Mouse (Mus musculus) adrenal gland, adult 8-10 months (tissue): ENCODE results near the gene Gm6358. TPM values are rescaled to one million over a fixed set of nuclear protein-coding genes. Genes with fewer than 3 reads are reported as not detected.
"Not testable (repeated sequence)": the region's sequence is repeated elsewhere in the genome, so short reads cannot be mapped to it uniquely, and the experiment has no call there.

ENCODE experiments used
- DNase-seq: peaks from one replicate; pipeline ENCODE4 v3.0.0; 2022
- total RNA-seq, 4 experiments: library from RNA; stranded (reverse); gene quantifications; 2 replicates each; pipeline ENCODE4 v1.2.4; 2022

Gm6358 gene
- total RNA-seq: not detected

DNA sequence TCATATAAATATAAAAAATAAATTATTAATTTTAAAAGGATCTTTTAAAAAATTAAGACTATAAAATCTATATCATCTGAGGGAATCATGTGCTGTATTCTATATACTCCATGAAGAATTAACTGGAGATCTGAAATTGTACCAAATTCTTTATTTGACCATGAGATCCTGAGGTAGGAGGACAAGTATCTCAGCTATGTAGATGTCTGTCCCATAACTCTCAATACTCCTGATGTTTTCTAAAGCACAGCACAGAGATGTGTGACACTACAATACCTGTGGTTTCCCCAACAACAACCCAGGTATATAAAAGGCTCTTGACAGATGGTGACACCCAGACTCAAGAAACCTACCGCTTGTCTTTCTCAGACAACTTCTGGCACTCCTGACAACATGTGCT lies at the start of gene Gm6358:
TSS of gene Gm6358 (plus strand) at position 301 of the 400 bp plus-strand sequence.
- no peak for DNase-seq

DNA sequence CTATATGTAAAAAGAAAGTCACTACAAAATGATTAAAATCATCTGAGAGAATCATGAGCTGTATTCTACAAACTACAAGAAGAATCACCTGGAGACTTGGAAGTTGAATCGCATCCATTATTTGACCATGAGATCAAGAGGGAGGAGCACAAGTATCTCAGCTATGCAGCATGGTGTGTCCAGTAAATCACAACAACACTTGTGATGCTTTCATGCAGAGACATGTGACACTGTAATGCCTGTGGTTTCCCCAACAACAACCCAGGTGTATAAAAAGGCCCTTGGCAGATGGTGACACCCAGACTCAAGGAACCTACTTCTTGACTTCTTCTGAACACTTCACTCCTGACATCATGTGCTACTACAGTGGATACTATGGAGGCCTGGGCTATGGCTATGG lies 10.1 kb downstream of the Gm6358 start, which contains the start of gene Gm10061:
TSS of gene Gm10061 (plus strand) at position 301 of the 400 bp plus-strand sequence.
- DNase-seq: no peak

DNA sequence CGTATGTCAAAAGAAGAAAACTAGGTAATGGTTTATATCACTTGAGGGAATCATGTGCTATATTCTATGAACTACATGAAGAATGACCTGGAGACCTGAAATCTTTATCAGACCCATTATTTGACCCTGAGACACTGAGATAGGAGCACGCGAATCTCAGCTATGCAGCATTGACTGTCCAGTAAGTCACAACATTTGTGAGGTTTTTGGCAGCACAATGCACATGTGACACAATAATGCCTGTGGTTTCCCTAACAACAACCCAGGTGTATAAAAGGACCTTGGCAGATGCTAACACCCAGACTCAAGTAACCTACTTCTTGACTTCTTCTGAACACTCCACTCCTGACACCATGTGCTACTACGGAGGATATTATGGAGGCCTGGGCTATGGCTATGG lies 17.0 kb downstream of the Gm6358 start, which contains the start of gene Gm9789:
TSS of gene Gm9789 (plus strand) at position 301 of the 400 bp plus-strand sequence.
- DNase-seq: no peak

GRCm38 (mm10) chr16:89169190-89169589 lies 28.5 kb downstream of the Gm6358 start, which contains the start of gene Gm7735:
Gene Gm7735, plus strand, starts transcription at chr16:89169490.
- DNase-seq: not testable (repeated sequence)

DNA sequence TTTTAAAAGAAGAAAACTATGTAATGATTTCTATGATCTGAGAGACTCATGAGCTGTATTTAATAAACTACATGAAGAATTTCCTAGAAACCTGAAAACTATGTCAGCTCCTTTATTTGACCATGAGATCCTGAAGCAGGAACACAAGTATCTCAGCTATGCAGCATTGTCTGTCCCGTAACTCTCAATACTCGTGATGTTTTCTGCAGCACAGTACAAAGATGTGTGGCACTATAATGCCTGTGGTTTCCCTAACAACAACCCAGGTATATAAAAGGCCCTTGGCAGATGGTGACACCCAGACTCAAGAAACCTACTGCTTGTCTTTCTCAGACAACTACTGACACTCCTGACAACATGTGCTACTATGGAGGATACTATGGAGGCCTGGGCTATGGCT lies 33.8 kb downstream of the Gm6358 start, which contains the start of gene 1110057P08Rik:
TSS of gene 1110057P08Rik (plus strand) at position 301 of the 400 bp plus-strand sequence.
- no peak for DNase-seq

- DNase-seq: no peak
These were observed 48.0 kb downstream of the Gm6358 start for GRCm38 (mm10) chr16:89188621-89189020.

Other genes with a start within 250 kb of the Gm6358 start
- gene Krtap19-5, start 244.4 kb upstream of the Gm6358 start, total RNA-seq: not detected
- gene Krtap19-9b, start 208.6 kb upstream of the Gm6358 start, total RNA-seq: not detected
- not detected for gene Krtap16-3, start 178.0 kb upstream of the Gm6358 start, total RNA-seq
- gene Krtap22-2, start 130.1 kb upstream of the Gm6358 start, total RNA-seq: not detected
- gene Gm10229, start 125.6 kb upstream of the Gm6358 start, total RNA-seq: not detected
- not detected for gene Krtap6-1, start 109.2 kb upstream of the Gm6358 start, total RNA-seq
- gene Gm10228, start 99.4 kb upstream of the Gm6358 start, total RNA-seq: not detected
- not detected for gene Krtap6-5, start 93.0 kb upstream of the Gm6358 start, total RNA-seq
- not detected for gene 1110025L11Rik, start 76.8 kb upstream of the Gm6358 start, total RNA-seq
- gene Krtap6-3, start 56.8 kb upstream of the Gm6358 start, total RNA-seq: not detected
- gene Gm10061, start 10.2 kb downstream of the Gm6358 start, total RNA-seq: not detected
- not detected for gene Gm9789, start 17.1 kb downstream of the Gm6358 start, total RNA-seq
- not detected for gene Gm7735, start 28.6 kb downstream of the Gm6358 start, total RNA-seq
- not detected for gene 1110057P08Rik, start 33.9 kb downstream of the Gm6358 start, total RNA-seq
- not detected for gene Krtap20-2, start 65.0 kb downstream of the Gm6358 start, total RNA-seq